Mouse (Mus musculus) embryonic fibroblast, embryonic 13.5 days (primary cell): ENCODE results near the gene Tnfsf9.

ENCODE experiments used
- CTCF ChIP-seq: IDR thresholded peaks from 2 replicates; pipeline ENCODE4 v1.5.1; 2011; ENCODE audit warnings: mild to moderate bottlenecking, control low read depth, low read length, moderate library complexity, borderline replicate concordance; ENCODE audit not compliant: insufficient read depth
- POLR2A ChIP-seq: IDR thresholded peaks from 2 replicates; pipeline ENCODE4 v1.6.1; 2011; ENCODE audit warnings: low read depth, mild to moderate bottlenecking, control low read depth, low read length, moderate library complexity

GRCm38 (mm10) chr17:57145115-57145514 lies 40.0 kb downstream of the Tnfsf9 start:
- no peak for TF ChIP-seq POLR2A
- no peak for TF ChIP-seq CTCF
